Mouse (Mus musculus): ENCODE measurements around the gene Zfp324.
A peak's percentile ranks its signal among the peaks of the same experiment; 100 is the strongest.

Zfp324 gene

GRCm38 (mm10) chr7:12966104-12966845 is 637 bp downstream of the Zfp324 start:
- DNase-seq (ENCODE audit: low spot score in 2 of 2) = peak; percentile 56 to 69

- DNase-seq (ENCODE audit: low spot score in 2 of 2) = no peak
Measured at GRCm38 (mm10) chr7:12970906-12971305, 5.3 kb downstream of the Zfp324 start.

- peak; percentile 95 to 98 for DNase-seq (ENCODE audit: low spot score in 2 of 2)
Measured at GRCm38 (mm10) chr7:12977682-12978389, 12.2 kb downstream of the Zfp324 start, which contains the start of gene Zfp446. Gene Zfp446, plus strand, starts transcription at chr7:12977848.

GRCm38 (mm10) chr7:12978931-12979722 is 13.5 kb downstream of the Zfp324 start:
- peak in 1 of 2 experiments; percentile 20 for DNase-seq (ENCODE audit: low spot score in 2 of 2)

- DNase-seq (ENCODE audit: low spot score in 2 of 2) = no peak
Measured at GRCm38 (mm10) chr7:12979776-12980175, 14.1 kb downstream of the Zfp324 start.

GRCm38 (mm10) chr7:12980291-12980690 is 14.7 kb downstream of the Zfp324 start:
- no peak for DNase-seq (ENCODE audit: low spot score in 2 of 2)

GRCm38 (mm10) chr7:12985724-12986123 is 20.1 kb downstream of the Zfp324 start:
- no peak for DNase-seq (ENCODE audit: low spot score in 2 of 2)

- DNase-seq (ENCODE audit: low spot score in 2 of 2) = no peak
Measured at GRCm38 (mm10) chr7:12986906-12987305, 21.3 kb downstream of the Zfp324 start.

GRCm38 (mm10) chr7:12987409-12988189 is 22.0 kb downstream of the Zfp324 start:
- DNase-seq (ENCODE audit: low spot score in 2 of 2) = peak in 1 of 2 experiments; percentile 13

- peak in 1 of 2 experiments; percentile 72 for DNase-seq (ENCODE audit: low spot score in 2 of 2)
Measured at GRCm38 (mm10) chr7:12992222-12992621, 26.6 kb downstream of the Zfp324 start.

GRCm38 (mm10) chr7:12993148-12993547 is 27.5 kb downstream of the Zfp324 start:
- DNase-seq (ENCODE audit: low spot score in 2 of 2) = no peak

GRCm38 (mm10) chr7:12995862-12996261 is 30.2 kb downstream of the Zfp324 start:
- DNase-seq (ENCODE audit: low spot score in 2 of 2) = no peak

GRCm38 (mm10) chr7:12997230-12997629 is 31.6 kb downstream of the Zfp324 start:
- no peak for DNase-seq (ENCODE audit: low spot score in 2 of 2)

- no peak for DNase-seq (ENCODE audit: low spot score in 2 of 2)
Measured at GRCm38 (mm10) chr7:12998053-12998452, 32.4 kb downstream of the Zfp324 start, which contains the start of gene Slc27a5. Gene Slc27a5, minus strand, starts transcription at chr7:12998192.

GRCm38 (mm10) chr7:12998851-12999250 is 33.2 kb downstream of the Zfp324 start, which contains the start of gene Trim28:
Gene Trim28, plus strand, starts transcription at chr7:12999114.
- no peak for DNase-seq (ENCODE audit: low spot score in 2 of 2)

GRCm38 (mm10) chr7:13001584-13001983 is 35.9 kb downstream of the Zfp324 start:
- no peak for DNase-seq (ENCODE audit: low spot score in 2 of 2)

GRCm38 (mm10) chr7:13003380-13003779 is 37.7 kb downstream of the Zfp324 start:
- no peak for DNase-seq (ENCODE audit: low spot score in 2 of 2)

GRCm38 (mm10) chr7:13006011-13006410 is 40.4 kb downstream of the Zfp324 start:
- no peak for DNase-seq (ENCODE audit: low spot score in 2 of 2)

- no peak for DNase-seq (ENCODE audit: low spot score in 2 of 2)
Measured at GRCm38 (mm10) chr7:13006531-13006930, 40.9 kb downstream of the Zfp324 start.

GRCm38 (mm10) chr7:13007341-13008092 is 41.9 kb downstream of the Zfp324 start:
- DNase-seq (ENCODE audit: low spot score in 2 of 2) = no peak

Measured in thymus, postnatal 10 days (tissue).